Mouse (Mus musculus): ENCODE data around the gene 6030458C11Rik.

The 6030458C11Rik gene

GRCm38 (mm10) chr15:12762258-12762913 is 62.1 kb downstream of the 6030458C11Rik start:
- no peak for DNase-seq (ENCODE audit: low read depth, low spot score)

DNA sequence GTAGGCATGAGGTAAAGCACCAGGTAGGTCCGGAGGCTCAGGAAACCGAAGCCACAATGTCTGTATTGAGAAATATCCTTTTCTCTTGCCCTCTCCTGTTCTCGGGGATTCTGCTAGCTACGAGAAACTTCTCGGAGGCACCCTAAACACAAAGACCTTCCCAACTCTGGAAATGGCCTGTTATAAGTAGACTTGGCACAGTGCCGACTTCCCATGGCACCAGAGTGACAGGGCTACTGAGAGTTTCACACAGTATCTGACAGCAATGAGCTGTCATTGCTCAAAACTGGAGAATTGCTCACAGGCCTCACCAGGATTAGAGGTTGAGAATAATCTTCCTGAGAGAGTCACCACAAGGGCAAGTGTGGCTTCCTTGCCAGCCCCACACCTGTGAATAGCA is 63.7 kb downstream of the 6030458C11Rik start:
- DNase-seq (ENCODE audit: low read depth, low spot score) = no peak

GRCm38 (mm10) chr15:12758461-12758860 is 66.0 kb downstream of the 6030458C11Rik start:
- DNase-seq (ENCODE audit: low read depth, low spot score) = no peak
